Mouse (Mus musculus) heart, postnatal 10 days (tissue): ENCODE data around the gene Rere. TPM values are rescaled to one million over a fixed set of nuclear protein-coding genes. Genes with fewer than 3 reads are reported as not detected.

ENCODE experiments used
- DNase-seq, 2 experiments: peaks; one replicate each; pipeline ENCODE4 v3.0.0; 2021
- intact Hi-C: fragments of 180-260 bp; cut with DNase I; formaldehyde crosslinking; loops from one replicate; pipeline ENCODE4 v1.15.1; 2025
- total RNA-seq, 2 experiments: library from RNA; stranded (reverse); gene quantifications; 2 replicates each; pipeline ENCODE4 v1.2.3; 2021

The Rere gene
- total RNA-seq, 2 experiments from 2014 or later, result 62.1 to 68.0 TPM

DNA sequence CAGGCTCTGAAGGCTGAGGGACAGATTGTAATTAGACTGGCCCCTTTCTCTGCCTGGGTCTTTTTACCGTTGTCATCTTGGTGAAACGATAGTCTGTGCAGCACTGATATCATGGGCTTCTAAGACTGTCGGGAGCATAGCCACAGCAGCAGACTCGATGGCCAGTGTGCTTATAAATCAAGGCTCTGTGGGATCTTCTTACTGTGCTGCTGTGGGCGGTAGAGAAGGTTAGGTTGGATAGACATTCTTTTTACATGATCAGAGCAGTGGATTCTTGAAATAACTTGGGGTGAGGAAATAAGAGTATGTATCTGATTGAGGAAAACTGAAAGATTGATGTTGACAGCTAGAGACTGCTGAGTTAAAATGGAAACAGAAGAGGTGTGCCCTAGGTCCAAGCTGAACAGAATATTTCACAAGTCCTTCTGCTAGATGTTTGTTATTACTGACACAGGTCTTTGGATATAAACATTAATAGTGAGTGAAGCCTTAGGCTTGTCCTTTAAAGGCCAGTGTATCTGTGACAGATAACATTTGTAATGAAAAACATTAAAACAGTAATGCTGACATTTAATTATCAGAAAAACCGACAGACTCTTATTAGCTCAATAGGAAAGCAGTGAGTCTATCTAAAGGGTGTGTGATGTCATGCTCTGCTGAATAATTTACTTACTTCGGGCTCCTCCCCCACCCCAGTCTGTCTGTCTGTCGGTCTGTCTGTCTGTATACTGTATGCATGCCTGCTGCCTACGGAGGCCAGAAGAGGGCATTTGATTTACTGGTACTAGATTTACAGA is 93.4 kb downstream of the Rere start:
- intact Hi-C loops, result no loop called here
- DNase-seq, result no peak

DNA sequence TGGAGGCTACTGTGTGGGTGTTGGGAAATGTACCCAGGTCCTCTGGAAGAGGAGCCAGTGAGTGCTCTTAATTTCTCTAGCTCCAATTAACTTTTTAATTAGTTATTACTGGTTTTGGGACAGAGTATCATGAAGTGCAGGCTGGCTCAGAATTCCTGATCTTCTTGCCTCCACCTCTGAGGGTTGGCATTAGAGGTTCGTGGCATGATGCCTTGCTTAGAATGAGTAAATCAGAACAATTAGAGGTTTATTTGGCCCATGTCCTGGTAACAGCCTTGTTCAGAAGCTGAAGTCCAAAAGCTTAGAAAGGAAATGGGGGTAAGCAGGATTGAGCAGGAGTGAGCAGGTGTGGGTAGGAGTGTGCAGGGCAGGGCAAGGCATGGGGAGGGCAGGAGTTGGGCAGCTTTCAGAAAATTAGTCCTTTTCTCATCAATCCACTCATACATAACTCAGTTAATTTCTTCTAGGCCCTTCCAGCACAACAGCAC is 94.0 kb downstream of the Rere start:
- intact Hi-C loops, result no loop called here
- DNase-seq, result no peak

DNA sequence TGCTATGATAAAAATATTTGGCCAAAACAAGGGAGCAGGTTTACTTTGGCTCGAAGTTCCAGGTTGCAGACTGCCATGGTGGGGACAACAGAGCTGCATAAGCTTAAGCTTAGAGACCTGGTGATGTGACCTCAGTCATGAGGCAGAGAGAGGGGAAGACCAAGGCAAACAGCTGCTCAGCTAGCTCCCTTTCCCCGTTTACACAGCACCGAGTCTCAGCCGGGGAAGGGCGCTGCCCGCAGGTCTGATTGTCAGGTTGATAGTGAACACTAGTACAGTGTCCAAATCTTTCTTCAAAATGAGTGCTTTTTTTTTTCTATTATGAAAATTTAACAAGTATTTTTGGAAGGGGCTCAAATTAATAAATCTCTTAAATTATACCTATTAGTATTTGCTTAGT is 97.9 kb downstream of the Rere start:
- DNase-seq, result no peak
- intact Hi-C loops, result no loop called here

DNA sequence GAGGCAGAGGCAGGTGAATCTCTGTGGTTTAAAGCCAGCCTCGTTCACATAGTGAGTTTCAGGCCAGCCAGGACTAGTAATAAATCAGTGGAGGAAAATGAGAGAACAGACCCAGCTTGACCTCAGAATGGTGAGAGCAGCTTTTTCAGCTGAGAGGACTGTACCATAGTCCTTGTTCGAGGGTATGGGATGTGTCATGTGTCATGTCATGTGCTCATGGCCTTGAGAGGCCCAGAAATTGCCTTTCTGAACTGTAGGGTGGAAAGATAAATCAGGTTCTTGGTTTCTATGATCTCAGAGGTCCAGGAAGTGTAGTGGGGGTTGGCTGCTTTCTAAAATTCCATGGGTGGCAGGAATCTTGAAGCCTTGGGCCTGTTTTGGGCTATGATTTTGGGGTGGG is 98.3 kb downstream of the Rere start:
- no peak for DNase-seq
- intact Hi-C loops, result no loop called here

DNA sequence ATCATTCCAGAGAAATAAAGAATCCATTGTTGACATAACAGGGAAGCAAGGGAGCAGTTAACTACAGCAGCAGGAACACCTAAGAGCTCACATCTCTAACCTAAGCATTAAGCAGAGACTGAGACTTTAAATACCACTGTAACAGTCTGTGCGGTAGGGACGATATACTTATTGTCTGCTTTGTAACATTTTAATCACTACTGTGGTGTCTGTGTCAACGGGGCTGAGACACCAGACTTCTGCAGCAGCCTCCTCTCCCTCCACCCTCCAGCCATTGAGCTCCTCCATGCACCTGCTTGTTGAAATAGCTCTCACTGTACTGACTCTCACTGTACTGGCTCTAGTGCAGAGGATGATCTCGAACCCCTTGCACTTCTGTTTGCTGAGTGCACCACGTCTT is 98.8 kb downstream of the Rere start:
- DNase-seq, result no peak
- intact Hi-C loops, result no loop called here

DNA sequence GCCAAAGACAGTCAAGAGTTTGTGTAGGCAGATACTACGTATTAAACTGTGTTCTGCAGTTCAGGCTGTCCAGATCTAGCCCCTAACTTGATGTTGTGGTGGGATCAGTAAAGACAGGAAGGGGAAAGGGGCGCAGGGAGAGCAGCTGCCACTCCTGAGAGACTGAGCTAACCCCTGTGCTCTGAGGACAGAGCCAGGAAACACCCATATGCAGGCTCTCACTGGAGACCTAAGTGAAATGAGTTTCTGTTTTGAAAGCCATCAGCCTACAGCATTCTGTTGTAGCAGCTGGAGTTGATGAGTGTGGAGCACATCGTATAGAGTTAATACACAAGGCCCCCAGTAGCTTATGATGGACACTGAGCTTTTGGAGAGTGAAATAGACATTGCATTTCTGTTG is 101.1 kb downstream of the Rere start:
- intact Hi-C loops, result no loop called here
- no peak for DNase-seq

DNA sequence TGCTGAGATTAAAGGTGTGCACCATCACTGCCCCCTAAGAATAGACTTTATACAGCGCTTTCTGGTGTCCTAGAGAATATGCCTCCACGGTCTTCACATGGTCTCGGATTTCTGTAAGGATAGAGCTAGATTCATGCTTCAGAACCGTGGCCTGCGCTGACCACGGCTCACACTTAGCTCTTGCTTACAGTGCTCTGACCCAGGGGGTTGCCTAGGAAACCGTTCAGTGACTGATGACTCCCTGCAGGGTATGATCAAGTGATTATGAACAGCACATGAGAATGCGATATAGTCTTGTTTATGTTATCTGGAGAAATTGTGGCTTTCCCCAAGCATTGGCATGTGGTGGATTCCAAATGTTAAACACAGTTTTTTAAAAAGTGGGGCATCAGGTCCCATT is 103.0 kb downstream of the Rere start:
- DNase-seq, result no peak
- intact Hi-C loops, result no loop called here

DNA sequence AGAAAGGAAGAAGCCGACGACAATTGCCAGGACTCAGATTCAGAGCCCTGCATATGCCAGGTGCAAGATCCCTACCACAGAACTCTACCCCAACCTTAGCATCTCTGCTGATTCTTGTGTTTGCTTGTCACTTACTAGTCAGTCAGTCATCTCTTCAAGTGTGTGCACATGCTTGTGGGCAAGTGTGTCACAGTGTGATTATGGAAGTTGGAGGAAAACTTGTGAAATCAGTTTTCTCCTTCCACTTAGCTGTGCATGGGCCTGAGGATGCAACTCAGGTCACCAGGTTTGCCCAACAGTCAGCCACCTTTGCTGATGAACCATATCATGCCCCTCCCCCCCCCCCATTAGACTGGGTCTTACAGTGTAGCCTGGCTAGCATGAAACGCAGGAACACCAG is 103.5 kb downstream of the Rere start:
- DNase-seq, result no peak
- intact Hi-C loops, result no loop called here

DNA sequence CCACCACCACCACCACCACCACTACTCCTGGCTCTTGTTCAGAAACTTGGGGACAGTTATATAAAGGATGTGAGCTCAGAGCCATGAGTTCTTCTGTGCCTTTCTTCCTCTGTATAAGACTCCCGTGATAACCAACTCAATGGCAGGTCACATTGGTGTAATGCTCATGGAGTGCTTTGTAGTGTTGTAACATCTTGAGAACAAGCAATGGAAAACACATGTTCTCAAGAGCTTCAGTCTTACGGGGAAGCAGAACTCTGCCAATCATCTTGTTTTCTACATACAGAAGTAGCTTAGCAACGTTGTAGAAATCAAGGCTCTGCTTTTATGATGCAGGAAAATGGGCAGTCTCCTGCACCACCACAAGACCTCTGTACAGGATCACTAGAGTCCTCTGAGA is 107.1 kb downstream of the Rere start:
- no peak for DNase-seq
- intact Hi-C loops, result no loop called here

DNA sequence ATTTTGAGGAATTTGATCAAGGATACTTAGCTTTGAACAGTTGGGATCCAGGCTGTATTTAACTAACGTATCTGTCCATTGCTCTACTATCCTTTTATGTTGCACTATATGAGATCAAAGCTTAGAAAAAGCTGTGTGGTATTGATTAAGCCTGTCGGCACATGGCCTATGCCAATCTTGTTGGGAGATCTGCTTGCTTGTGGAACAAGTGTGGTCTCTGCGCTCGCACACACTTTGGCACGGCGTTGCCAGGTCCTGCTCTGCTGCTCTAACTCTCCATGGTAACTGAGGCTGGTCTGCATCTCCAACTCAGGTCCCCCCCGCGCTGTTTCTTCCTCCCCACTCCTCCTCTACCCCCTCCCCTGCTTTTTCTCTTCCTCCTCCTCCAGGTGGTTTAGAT is 112.2 kb downstream of the Rere start:
- intact Hi-C loops, result no loop called here
- DNase-seq, result no peak

DNA sequence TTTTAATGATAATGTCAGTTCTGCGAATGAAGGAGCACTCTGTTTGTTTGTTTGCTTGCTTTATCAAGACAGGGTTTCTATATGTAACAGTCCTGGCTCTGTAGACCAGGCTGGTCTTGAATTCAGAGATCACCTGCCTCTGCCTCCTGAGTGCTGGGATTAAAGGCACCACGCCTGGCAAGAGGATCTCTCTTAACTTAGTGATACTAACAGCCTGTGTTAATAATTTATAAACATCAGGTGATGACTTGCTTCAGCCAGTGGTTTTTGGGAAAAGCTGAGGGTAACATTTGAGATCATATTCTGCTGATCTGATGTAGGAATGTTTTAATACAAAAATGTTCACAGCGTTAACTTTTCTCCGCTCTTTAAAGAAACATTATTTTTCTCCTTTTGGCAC is 112.6 kb downstream of the Rere start:
- intact Hi-C loops, result no loop called here
- no peak for DNase-seq

DNA sequence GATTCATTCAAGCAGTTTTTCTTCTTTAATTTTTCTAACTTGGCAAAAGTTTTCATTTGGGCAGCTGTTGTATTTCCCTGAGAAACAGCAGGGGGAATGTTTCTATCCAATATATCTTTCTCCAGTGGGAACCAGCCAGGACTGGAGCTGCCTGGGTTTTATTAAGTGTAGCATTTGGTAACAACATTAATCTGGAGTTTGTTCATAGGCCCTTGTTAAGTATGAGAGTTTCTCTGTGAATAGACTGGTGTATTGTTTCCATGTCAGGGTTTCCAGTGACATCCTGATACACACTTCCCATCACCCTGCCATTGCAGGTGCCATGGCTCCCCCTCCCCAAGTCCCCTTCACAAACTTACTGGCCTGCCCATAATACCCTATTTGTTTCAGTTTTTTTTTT is 114.9 kb downstream of the Rere start:
- intact Hi-C loops, result no loop called here
- peak; percentile 29 to 31 for DNase-seq

DNA sequence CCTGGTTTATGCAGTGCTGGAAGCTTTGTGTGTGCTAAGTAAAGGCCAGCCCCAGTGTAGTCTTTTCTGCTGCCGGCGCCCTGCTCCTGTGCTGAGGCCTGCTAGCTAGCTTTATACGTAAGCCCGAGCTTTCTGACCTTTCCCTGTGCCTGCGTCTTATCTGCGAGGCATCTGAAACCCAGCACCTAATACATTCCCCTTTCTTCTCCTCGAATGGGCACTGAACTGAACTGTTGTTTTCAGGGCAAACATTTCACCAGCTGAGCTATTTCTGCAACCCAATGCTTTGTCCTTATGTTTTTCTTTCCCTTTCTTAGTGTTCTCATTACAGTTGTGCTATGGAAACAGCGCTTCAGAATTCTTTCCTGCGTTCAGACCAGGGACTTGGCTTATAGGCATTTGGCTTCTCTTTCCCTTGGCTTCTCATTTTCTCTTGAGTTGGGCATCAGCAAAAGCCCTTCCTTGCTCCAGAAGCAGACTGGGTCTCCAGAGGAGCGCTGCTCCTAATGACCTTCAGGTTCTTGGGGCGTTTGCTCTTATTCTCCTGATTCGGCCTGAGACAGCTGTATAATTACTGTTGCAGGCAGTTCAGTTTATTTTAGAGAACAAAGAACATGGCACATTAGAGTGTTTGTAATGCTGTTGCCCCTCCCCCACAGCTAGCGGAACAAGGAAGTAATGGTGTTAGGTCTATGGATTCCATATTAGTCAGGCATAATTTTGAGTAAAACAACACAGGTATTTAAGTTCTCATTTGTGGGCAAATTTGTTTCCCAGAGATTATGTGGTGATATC is 115.6 kb downstream of the Rere start:
- intact Hi-C loops, result no loop called here
- peak; percentile 25 to 41 for DNase-seq

DNA sequence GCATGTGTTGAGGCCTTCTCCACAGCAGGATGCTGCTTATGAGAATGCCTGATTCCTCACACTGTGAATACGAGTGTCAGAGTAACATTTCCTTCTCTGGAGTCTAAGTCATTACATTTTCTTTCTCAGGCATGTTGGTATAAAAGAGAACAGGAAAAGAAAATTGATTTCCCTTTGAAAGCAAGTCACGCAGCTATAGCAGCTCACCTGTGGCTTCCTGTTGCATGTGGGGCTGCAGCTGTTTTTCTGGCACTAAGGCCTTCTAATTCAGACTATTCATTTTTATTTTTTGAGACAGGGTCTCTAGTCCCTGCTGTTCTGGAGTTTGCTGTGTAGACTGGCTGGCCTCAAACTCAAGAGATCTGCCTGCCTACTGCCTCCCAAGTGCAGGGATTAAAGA is 117.6 kb downstream of the Rere start:
- DNase-seq, result no peak
- intact Hi-C loops, result no loop called here

DNA sequence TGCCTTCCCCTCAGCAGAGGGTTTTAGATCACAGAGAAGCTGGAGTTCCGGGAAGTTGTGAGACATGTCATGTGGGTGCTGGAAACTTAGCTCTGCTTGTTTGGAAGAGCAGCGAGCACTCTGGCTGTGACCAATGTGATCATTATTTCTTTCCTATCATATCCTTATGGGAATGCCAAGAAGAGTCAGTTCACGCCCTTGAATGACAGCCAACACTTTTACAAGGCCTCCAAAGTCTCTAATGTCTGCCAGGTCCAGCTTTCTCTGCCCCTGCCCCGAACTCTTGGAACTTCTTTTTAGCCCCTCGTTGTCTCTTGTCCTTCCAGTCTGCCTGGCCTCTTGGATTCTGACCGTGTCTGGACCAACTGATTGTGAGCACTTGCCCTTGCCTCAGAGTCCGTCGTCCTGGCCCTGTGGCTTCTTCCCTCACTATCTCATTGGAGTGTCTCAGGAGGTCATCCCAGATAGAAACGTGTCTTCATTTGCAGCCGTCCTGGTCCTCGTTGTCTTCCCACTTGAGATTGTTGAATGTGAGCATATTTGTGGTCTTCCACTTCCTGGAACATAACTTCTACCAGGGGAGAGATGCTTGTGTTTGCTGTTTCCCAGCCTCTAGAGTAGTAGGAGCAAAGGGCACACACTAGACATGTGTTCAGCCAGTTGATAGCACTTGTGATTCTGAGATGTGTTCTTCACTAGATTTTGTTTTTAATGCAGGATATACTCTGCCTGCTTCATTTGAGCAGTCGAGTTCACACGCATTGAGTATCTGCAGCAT is 120.6 kb downstream of the Rere start:
- intact Hi-C loops, result no loop called here
- DNase-seq, result peak; percentile 25 to 31

DNA sequence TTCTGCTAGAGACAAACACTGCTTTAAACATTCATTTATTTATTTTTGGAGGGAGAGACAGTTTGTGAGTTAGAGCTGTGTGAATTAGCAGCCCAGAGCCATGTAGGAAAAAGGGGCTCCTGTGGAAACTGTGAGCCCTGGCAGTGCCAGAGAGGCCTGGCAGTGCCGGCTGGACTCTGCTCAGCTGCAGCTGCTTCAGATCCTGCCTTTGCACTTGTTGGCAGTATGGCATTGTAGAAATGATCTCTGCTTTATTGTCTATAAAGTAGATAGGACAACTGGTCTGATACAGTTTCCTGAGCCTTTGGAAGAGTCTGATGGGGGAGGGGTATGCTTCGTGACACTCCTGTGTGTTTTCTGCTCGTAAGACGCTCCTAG is 121.2 kb downstream of the Rere start:
- intact Hi-C loops, result no loop called here
- DNase-seq, result no peak

DNA sequence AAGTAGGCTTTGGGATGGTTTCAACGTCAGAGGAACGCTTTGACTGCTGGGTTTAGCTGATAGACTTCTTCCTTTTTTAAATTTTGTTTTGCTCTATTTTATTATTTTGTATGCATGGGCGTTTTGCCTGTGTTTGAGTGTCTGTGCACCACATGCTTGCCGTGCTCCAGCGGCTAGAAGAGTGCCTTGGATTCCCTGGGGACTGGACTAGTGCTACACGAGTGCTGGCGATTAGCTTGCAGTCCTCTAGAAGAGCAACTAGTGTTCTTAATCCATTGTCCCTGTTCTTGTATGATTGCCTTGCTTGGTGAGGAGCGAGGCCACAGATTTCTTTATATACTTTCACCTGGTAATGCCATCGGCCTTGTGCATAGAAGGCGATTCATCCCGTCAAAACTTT is 122.5 kb downstream of the Rere start:
- intact Hi-C loops, result no loop called here

DNA sequence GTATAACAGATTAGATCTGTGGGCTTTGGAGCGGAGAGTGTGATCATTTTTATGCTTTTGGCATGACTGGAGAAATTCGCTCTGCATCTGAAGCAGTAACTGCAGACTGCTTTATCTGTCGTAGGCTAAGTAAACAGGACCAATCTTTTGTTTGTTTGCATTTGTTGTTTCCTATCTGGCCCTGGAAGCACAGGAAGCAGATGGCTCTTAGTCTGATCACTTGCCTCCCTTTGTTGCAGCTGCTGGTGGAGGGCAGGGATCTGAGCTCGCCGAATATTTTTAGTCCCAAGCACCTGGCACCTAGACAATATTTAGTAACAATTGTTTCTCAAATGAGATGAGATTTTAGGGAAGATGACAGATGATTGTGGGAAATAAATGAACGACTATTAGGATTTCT is 123.1 kb downstream of the Rere start:
- intact Hi-C loops, result no loop called here
- DNase-seq, result peak; percentile 34 to 48

More for the DNA sequence above, 122.5 kb downstream of the Rere start:
- peak; percentile 38 to 42 for DNase-seq

DNA sequence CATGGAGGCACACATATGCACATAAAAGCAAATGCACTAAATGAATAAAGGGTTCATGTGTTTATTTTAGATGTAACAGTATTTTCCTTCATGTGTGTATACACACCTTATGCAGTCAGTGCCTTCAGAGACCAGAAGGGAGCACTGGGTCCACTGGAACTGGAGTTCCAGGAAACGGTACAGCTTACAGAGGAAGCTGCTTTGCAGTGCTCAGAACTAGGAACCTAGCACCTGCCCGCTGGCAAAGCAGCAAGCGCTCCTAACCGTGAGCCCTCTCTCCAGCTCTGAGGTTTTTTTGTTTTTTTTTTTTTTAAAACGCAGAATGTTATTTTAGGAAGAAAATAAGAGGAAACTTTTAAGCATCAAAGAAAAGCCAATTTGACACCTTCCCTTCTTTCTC is 124.3 kb downstream of the Rere start:
- intact Hi-C loops, result loop anchor here (2.0 to 5.0 kb wide), 2 partner anchors 42 to 57 kb away; no protein-coding TSS in a partner anchor
- DNase-seq, result no peak

DNA sequence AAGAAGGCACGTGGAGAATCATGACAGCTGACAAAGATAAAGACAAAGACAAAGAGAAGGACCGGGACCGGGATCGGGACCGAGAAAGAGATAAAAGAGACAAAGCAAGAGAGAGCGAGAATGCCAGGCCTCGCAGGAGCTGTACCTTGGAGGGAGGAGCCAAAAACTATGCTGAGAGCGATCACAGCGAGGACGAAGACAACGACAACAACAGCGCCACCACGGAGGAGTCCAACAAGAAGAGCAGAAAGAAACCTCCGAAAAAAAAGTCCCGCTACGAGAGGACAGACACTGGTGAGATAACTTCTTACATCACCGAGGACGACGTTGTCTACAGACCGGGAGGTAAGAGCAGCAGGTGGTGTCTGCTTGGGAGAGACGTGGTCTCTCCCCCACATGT is 124.9 kb downstream of the Rere start:
- intact Hi-C loops, result loop anchor here (2.0 to 5.0 kb wide), 2 partner anchors 41 to 58 kb away; no protein-coding TSS in a partner anchor

DNA sequence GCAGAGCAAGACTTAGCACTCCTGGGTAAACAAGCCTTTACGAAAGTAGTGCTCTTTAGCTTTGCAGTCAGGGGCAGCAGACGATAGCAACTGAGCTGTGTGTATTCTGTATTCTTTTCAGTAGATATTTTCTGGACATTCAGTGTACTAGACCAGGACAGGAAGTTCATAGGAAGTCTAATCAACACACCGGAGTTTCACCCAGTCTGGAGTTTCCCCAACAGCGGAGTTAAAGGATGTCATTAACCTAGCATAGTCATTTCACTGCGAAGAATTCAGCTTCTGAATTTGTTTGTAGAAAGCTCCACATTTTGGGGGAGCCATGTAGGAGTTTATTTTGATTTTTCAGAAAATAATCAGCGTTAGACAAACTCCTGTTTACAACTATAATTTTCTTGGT is 125.4 kb downstream of the Rere start:
- DNase-seq, result no peak
- intact Hi-C loops, result loop anchor here (2.0 to 5.0 kb wide), 2 partner anchors 40 to 58 kb away; no protein-coding TSS in a partner anchor

More for the DNA sequence above, 124.9 kb downstream of the Rere start:
- DNase-seq, result no peak
